Mouse (Mus musculus): Measurements from ENCODE around the gene Dnaja2. TPM values are rescaled to one million over a fixed set of nuclear protein-coding genes. Genes with fewer than 3 reads are reported as not detected.

Gene Dnaja2
- polyA plus RNA-seq, 1 experiment: 8.5 TPM

GRCm38 (mm10) chr8:85557601-85557986, 2.5 kb upstream of the Dnaja2 start:
- DNase-seq (ENCODE audit: low read depth in 1 of 2, low spot score in 2 of 2): no peak
- H3K4me1 ChIP-seq (ENCODE audit: control insufficient read depth, insufficient read depth, insufficient read length): peaks cover 6% of the 10 kb centered on the region
- TF ChIP-seq POLR2A (IDR thresholded peaks at IDR 0.05; ENCODE audit: low read depth, low read length) (no peak), CTCF (IDR thresholded peaks at IDR 0.05; ENCODE audit: extremely low read depth, insufficient read depth, insufficient read length, insufficient replicate concordance) (no peak)
- no peak overlapping the region; the same call in 1 of the 2 replicates for H3K27ac ChIP-seq (ENCODE audit: insufficient read depth, low read length)
- no peak overlapping the region for H3K4me3 ChIP-seq (ENCODE audit: extremely low read depth, insufficient read depth, insufficient read length)
- H3K36me3 ChIP-seq (ENCODE audit: control insufficient read depth, insufficient read depth, low read length): peaks cover 2% of the 10 kb centered on the region; the same call in 1 of the 2 replicates
- no peaks in the 10 kb centered on the region for H3K27me3 ChIP-seq (ENCODE audit: control insufficient read depth, insufficient read depth, low read length)
- WGBS: 29% methylated on average over 3 of the region's 3 CpGs

DNA sequence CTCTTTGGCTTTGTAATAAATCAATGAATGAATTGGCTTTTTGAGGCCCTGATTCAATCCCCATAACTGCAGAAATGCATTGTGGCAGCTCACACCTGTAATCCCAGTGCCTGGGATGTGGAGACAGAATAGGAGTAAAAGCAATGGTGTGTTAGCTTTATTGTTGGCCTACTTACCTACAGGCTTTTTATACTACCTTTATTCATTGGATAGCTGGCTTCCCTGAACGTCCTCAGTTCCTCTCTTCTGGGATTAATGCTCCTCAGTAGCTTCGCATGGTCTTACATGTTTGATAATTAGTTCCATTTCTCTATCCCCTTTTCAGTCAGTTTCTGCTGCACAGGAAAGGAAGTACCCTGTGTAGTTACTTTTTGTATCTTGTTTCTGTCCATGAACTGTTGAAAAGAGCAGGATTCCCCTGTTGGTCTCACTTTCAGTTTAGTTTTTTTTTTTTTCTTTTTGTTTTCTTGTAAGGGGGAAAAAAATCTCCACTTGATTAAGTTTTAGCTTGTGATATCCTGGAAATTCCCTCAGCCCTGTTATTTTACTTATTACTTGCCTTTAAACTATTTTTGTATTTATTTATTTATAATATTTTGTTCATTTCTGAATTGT, 1.9 kb upstream of the Dnaja2 start:
- Histone ChIP-seq H3K4me3 (ENCODE audit: extremely low read depth, insufficient read depth, insufficient read length) (no peak overlapping the region), H3K27ac (ENCODE audit: insufficient read depth, low read length) (no peak overlapping the region), H3K27me3 (ENCODE audit: control insufficient read depth, insufficient read depth, low read length) (no peaks in the 10 kb centered on the region), H3K36me3 (ENCODE audit: control insufficient read depth, insufficient read depth, low read length) (peaks cover 2% of the 10 kb centered on the region; the same call in 1 of the 2 replicates), H3K4me1 (ENCODE audit: control insufficient read depth, insufficient read depth, insufficient read length) (peaks cover 6% of the 10 kb centered on the region)
- no peak for DNase-seq (ENCODE audit: low read depth in 1 of 2, low spot score in 2 of 2)
- no peak for TF ChIP-seq POLR2A (IDR thresholded peaks at IDR 0.05; ENCODE audit: low read depth, low read length)
- TF ChIP-seq CTCF (IDR thresholded peaks at IDR 0.05; ENCODE audit: extremely low read depth, insufficient read depth, insufficient read length, insufficient replicate concordance): no peak
- WGBS: 33% methylated on average over 2 of the region's 2 CpGs

GRCm38 (mm10) chr8:85554391-85555180, 558 bp downstream of the Dnaja2 start:
- peak in 1 of 2 experiments; percentile 31 for DNase-seq (ENCODE audit: low read depth in 1 of 2, low spot score in 2 of 2)
- Histone ChIP-seq H3K27me3 (ENCODE audit: control insufficient read depth, insufficient read depth, low read length) (no peaks in the 10 kb centered on the region), H3K4me1 (ENCODE audit: control insufficient read depth, insufficient read depth, insufficient read length) (peaks cover 4% of the 10 kb centered on the region), H3K36me3 (ENCODE audit: control insufficient read depth, insufficient read depth, low read length) (peaks cover 9% of the 10 kb centered on the region), H3K4me3 (ENCODE audit: extremely low read depth, insufficient read depth, insufficient read length) (peak overlapping the region; percentile 99), H3K27ac (ENCODE audit: insufficient read depth, low read length) (peak overlapping the region; percentile 96)
- WGBS: under 1% methylated on average over 60 of the region's 66 CpGs
- TF ChIP-seq CTCF (IDR thresholded peaks at IDR 0.05; ENCODE audit: extremely low read depth, insufficient read depth, insufficient read length, insufficient replicate concordance) (no peak), POLR2A (IDR thresholded peaks at IDR 0.05; ENCODE audit: low read depth, low read length) (no peak)

DNA sequence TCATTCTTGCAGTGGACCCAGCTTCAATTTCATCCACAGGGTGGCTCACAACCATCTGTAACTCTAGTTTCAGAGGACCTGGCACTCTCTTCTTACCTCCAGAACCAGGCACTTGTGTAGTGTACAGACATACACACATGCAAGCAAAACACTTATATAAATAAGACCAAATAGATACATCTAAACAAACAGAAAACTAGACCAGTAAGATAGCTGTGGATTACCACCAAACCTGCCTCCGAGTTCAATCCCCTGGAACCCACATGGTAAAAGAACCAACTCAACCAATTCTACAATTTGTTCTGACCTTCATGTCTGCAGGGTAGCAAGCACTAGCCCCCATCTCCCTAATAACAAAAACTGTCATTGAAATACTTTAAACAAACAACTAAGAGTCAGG, 3.2 kb downstream of the Dnaja2 start:
- WGBS: 97% methylated on average over 1 of the region's 1 CpGs
- no peak for DNase-seq (ENCODE audit: low read depth in 1 of 2, low spot score in 2 of 2)
- Histone ChIP-seq H3K27ac (ENCODE audit: insufficient read depth, low read length) (no peak overlapping the region), H3K27me3 (ENCODE audit: control insufficient read depth, insufficient read depth, low read length) (no peaks in the 10 kb centered on the region), H3K4me1 (ENCODE audit: control insufficient read depth, insufficient read depth, insufficient read length) (no peaks in the 10 kb centered on the region; the same call in none of the 2 replicates), H3K4me3 (ENCODE audit: extremely low read depth, insufficient read depth, insufficient read length) (no peak overlapping the region), H3K36me3 (ENCODE audit: control insufficient read depth, insufficient read depth, low read length) (peaks cover 19% of the 10 kb centered on the region)
- TF ChIP-seq CTCF (IDR thresholded peaks at IDR 0.05; ENCODE audit: extremely low read depth, insufficient read depth, insufficient read length, insufficient replicate concordance): no peak
- no peak for TF ChIP-seq POLR2A (IDR thresholded peaks at IDR 0.05; ENCODE audit: low read depth, low read length)

GRCm38 (mm10) chr8:85536332-85536731, 18.8 kb downstream of the Dnaja2 start:
- H3K36me3 ChIP-seq (ENCODE audit: control insufficient read depth, insufficient read depth, low read length): peaks cover 21% of the 10 kb centered on the region
- WGBS: 93% methylated on average over 2 of the region's 2 CpGs

DNA sequence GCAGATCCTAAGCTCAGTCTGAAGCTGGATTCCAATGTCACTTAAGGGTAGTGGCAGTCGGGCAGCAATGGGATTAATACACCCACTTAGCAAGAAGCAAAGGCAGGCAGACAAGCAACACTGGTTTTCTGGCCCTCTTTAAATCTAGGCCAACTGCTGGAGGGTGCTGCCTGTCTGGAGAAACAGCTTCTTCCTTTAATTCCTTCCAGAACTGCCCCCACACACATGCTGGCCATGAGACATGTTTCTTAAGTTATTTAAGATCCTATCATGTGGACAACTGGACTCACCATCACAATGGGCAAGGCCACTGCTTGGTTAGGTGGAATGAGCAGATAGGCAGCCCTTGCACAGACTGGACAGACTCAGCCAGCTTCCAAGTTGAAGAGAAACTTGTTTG, 21.0 kb downstream of the Dnaja2 start:
- H3K27me3 ChIP-seq (ENCODE audit: control insufficient read depth, insufficient read depth, low read length): no peaks in the 10 kb centered on the region
- TF ChIP-seq CTCF (IDR thresholded peaks at IDR 0.05; ENCODE audit: extremely low read depth, insufficient read depth, insufficient read length, insufficient replicate concordance) (no peak), POLR2A (IDR thresholded peaks at IDR 0.05; ENCODE audit: low read depth, low read length) (no peak)
- no peak overlapping the region for H3K4me3 ChIP-seq (ENCODE audit: extremely low read depth, insufficient read depth, insufficient read length)
- H3K36me3 ChIP-seq (ENCODE audit: control insufficient read depth, insufficient read depth, low read length): peaks cover 14% of the 10 kb centered on the region
- H3K27ac ChIP-seq (ENCODE audit: insufficient read depth, low read length): no peak overlapping the region
- 100% methylated on average over 1 of the region's 1 CpGs for WGBS
- no peak for DNase-seq (ENCODE audit: low read depth in 1 of 2, low spot score in 2 of 2)
- peaks cover 2% of the 10 kb centered on the region; the same call in 1 of the 2 replicates for H3K4me1 ChIP-seq (ENCODE audit: control insufficient read depth, insufficient read depth, insufficient read length)

More at GRCm38 (mm10) chr8:85536332-85536731, 18.8 kb downstream of the Dnaja2 start:
- DNase-seq (ENCODE audit: low read depth in 1 of 2, low spot score in 2 of 2): no peak
- Histone ChIP-seq H3K27ac (ENCODE audit: insufficient read depth, low read length) (no peak overlapping the region), H3K4me3 (ENCODE audit: extremely low read depth, insufficient read depth, insufficient read length) (no peak overlapping the region), H3K27me3 (ENCODE audit: control insufficient read depth, insufficient read depth, low read length) (no peaks in the 10 kb centered on the region), H3K4me1 (ENCODE audit: control insufficient read depth, insufficient read depth, insufficient read length) (peaks cover 2% of the 10 kb centered on the region; the same call in 1 of the 2 replicates)
- TF ChIP-seq CTCF (IDR thresholded peaks at IDR 0.05; ENCODE audit: extremely low read depth, insufficient read depth, insufficient read length, insufficient replicate concordance): no peak
- TF ChIP-seq POLR2A (IDR thresholded peaks at IDR 0.05; ENCODE audit: low read depth, low read length): no peak

All from spleen, adult 2 months (tissue).